ENCODE assay signal across 11 mouse cellular contexts in the genomic region with DNA sequence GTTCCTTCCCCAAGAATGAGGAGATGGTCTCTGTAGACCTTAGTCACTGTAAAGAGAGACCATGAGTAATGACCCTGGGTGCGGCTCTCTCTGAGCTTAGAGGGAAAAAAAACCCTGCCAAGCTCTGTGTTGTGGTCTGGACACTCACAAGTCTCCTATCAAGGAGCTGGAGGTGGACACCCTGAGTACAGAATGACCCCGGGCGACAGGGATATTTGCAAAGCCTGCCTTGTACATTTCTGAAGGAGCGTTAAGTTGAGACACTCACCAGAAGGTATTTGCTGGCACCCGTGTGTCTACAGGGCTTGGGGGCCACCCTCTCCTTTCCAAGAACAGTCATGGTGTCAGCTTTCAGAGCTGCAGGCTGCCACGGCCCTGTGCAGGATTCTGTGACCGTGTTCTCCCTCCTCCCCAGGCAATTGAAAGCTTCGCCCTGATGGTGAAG. TPM values are rescaled to one million over a fixed set of nuclear protein-coding genes. Genes with fewer than 3 reads are reported as not detected.
DNase-seq lines count a peak whose midpoint lies in the region; ATAC-seq lines count a peak whose summit lies in the region.
"Had no signal": no experiment of that assay in that cellular context is flagged by ENCODE, and none has a peak within 500 bp of the region (broad histone marks: within the 10 kb centered on the region; RNA-seq: fewer than 3 reads in every experiment).

No protein-coding gene starts in this region.

- no peak overlapping the region for H3K4me3 ChIP-seq in limb, embryonic 13.5 days
- H3K4me3 ChIP-seq in stomach, embryonic 16.5 days (replicated peaks; ENCODE audit: low read length), result no peak overlapping the region
- no peak overlapping the region for H3K4me3 ChIP-seq in intestine, embryonic 16.5 days (ENCODE audit: low read length)

- ATAC-seq in limb, embryonic 13.5 days (ENCODE audit: low FRiP score, low read depth), result peak; percentile 74; the same call in 1 of the 2 replicates
- peak; percentile 45; the same call in 1 of the 2 replicates for ATAC-seq in stomach, embryonic 16.5 days (ENCODE audit: insufficient read depth, low FRiP score)
- no peak for ATAC-seq in intestine, embryonic 16.5 days

- intact Hi-C loops in gastrocnemius, postnatal 14 days (cut with DNase I; ENCODE audit: low total_unique reads), result no loop called here

- H3K4me2 ChIP-seq in limb, embryonic 13.5 days (replicated peaks), result 0 out of 2 replicates have a peak overlapping the region, but pooled peaks have one; percentile 11
- no peak overlapping the region for H3K4me2 ChIP-seq in stomach, embryonic 16.5 days (ENCODE audit: low read depth, low read length)
- H3K4me2 ChIP-seq in intestine, embryonic 16.5 days (ENCODE audit: low read depth, low read length), result no peak overlapping the region

- H3K27ac ChIP-seq in limb, embryonic 13.5 days, result peak overlapping the region; percentile 63; the same call in 1 of the 2 replicates
- peak overlapping the region; percentile 58 for H3K27ac ChIP-seq in stomach, embryonic 16.5 days (ENCODE audit: low read length)
- no peak overlapping the region for H3K27ac ChIP-seq in intestine, embryonic 16.5 days (ENCODE audit: low read length)

- peaks cover 50% of the 10 kb centered on the region for H3K36me3 ChIP-seq in limb, embryonic 13.5 days
- no peaks in the 10 kb centered on the region for H3K36me3 ChIP-seq in stomach, embryonic 16.5 days (ENCODE audit: control insufficient read depth, insufficient read depth, low read length)
- H3K36me3 ChIP-seq in intestine, embryonic 16.5 days (ENCODE audit: control insufficient read depth, insufficient read depth, low read length), result no peaks in the 10 kb centered on the region

- no peaks in the 10 kb centered on the region for H3K27me3 ChIP-seq in limb, embryonic 13.5 days
- H3K27me3 ChIP-seq in stomach, embryonic 16.5 days (ENCODE audit: control insufficient read depth, insufficient read depth, low read length), result no peaks in the 10 kb centered on the region
- no peaks in the 10 kb centered on the region for H3K27me3 ChIP-seq in intestine, embryonic 16.5 days (replicated peaks; ENCODE audit: control insufficient read depth, insufficient read depth, low read length)

- no peaks in the 10 kb centered on the region for H3K9me3 ChIP-seq in limb, embryonic 13.5 days
- no peaks in the 10 kb centered on the region for H3K9me3 ChIP-seq in stomach, embryonic 16.5 days (replicated peaks; ENCODE audit: control insufficient read depth, low read length)
- H3K9me3 ChIP-seq in intestine, embryonic 16.5 days (ENCODE audit: control insufficient read depth, low read length), result no peaks in the 10 kb centered on the region

- 17% methylated on average over 8 of the region's 8 CpGs for WGBS in limb, embryonic 13.5 days
- WGBS in stomach, embryonic 16.5 days, result 40% methylated on average over 8 of the region's 8 CpGs
- 49% methylated on average over 8 of the region's 8 CpGs for WGBS in intestine, embryonic 16.5 days

- H3K9ac ChIP-seq in limb, embryonic 13.5 days, result peak overlapping the region; percentile 31; the same call in 1 of the 2 replicates
- H3K9ac ChIP-seq in stomach, embryonic 16.5 days (ENCODE audit: low read length), result peak overlapping the region; percentile 32; the same call in 1 of the 2 replicates
- no peak overlapping the region for H3K9ac ChIP-seq in intestine, embryonic 16.5 days (ENCODE audit: low read depth, low read length)

- peaks cover 32% of the 10 kb centered on the region for H3K4me1 ChIP-seq in limb, embryonic 13.5 days
- peaks cover 4% of the 10 kb centered on the region; the same call in 1 of the 2 replicates for H3K4me1 ChIP-seq in stomach, embryonic 16.5 days (ENCODE audit: control insufficient read depth, insufficient read depth, low read length)
- no peaks in the 10 kb centered on the region for H3K4me1 ChIP-seq in intestine, embryonic 16.5 days (ENCODE audit: control insufficient read depth, insufficient read depth, low read length)

- peak; percentile 15 to 29 for DNase-seq in kidney, postnatal 4 days
- DNase-seq in kidney, adult 18-20 months, result no peak
- peak; percentile 48 for DNase-seq in gastrocnemius, postnatal 14 days
- no peak for DNase-seq in left cerebral cortex, adult 9 months (ENCODE audit: low spot score in 2 of 2)
- DNase-seq in frontal cortex, postnatal 25 days (ENCODE audit: low spot score in 2 of 2), result no peak
- DNase-seq: adrenal gland, postnatal 10 days; cerebellum, postnatal 25 days had no signal

RNA-seq across cellular contexts. Expression of gene F7, which starts 29.0 kb away (rescaled TPM):
- total RNA-seq in gastrocnemius, postnatal 14 days (2021), result not detected
- not detected in 2 replicates for polyA plus RNA-seq in limb, embryonic 13.5 days (2015; fragmentation: Nextera tagmentation; extraction: Ambion mirVana)
- polyA plus RNA-seq in stomach, embryonic 16.5 days (2015; fragmentation: Nextera tagmentation; extraction: Ambion mirVana), result 0.47 and 0.54 TPM in 2 replicates
- 0.13 and 0.18 TPM in 2 replicates for polyA plus RNA-seq in intestine, embryonic 16.5 days (2015; fragmentation: Nextera tagmentation; extraction: Ambion mirVana)
- total RNA-seq: left cerebral cortex, postnatal 36 days had no signal

RNA-seq across cellular contexts. Expression of gene F10, which starts 40.3 kb away (rescaled TPM):
- total RNA-seq in gastrocnemius, postnatal 14 days (2021), result not detected
- polyA plus RNA-seq in limb, embryonic 13.5 days (2015; fragmentation: Nextera tagmentation; extraction: Ambion mirVana), result 0.28 and 0.68 TPM in 2 replicates
- polyA plus RNA-seq in stomach, embryonic 16.5 days (2015; fragmentation: Nextera tagmentation; extraction: Ambion mirVana), result 11.7 and 12.5 TPM in 2 replicates
- 27.6 and 42.9 TPM in 2 replicates for polyA plus RNA-seq in intestine, embryonic 16.5 days (2015; fragmentation: Nextera tagmentation; extraction: Ambion mirVana)
- total RNA-seq: left cerebral cortex, postnatal 36 days had no signal

Comparison
In these comparisons a context has a peak if more than half of its experiments do, and no peak if none do; other contexts are left out.
1. DNase-seq: peak in kidney, postnatal 4 days (2 of 2) and gastrocnemius, postnatal 14 days (single experiment); none in kidney, adult 18-20 months (single experiment), left cerebral cortex, adult 9 months (0 of 2) and frontal cortex, postnatal 25 days (0 of 2).